Mouse (Mus musculus): ENCODE results near the gene Hhex.

Gene Hhex
- long read RNA-seq, experiment 1, transcript Hhex-201 (4 exons, 1,802 nt) = major isoform, 18 of 30 reads
- long read RNA-seq, experiment 1, partial matches to known transcripts = 7 of 30 reads
- long read RNA-seq, experiment 1, other reads (novel, unspliced or antisense) = 5 of 30 reads
- long read RNA-seq, experiment 2, transcript Hhex-201 (4 exons, 1,802 nt) = major isoform, 28 of 41 reads
- long read RNA-seq, experiment 2, partial matches to known transcripts = 7 of 41 reads
- long read RNA-seq, experiment 2, other reads (novel, unspliced or antisense) = 5 of 41 reads

GRCm38 (mm10) chr19:37434263-37434951, at the start of gene Hhex:
Gene Hhex (plus strand): TSS chr19:37434810.
- intact Hi-C loops (cut with DNase I) = loop anchor here (5.0 kb wide), 1 partner anchor 73 kb away; no protein-coding TSS in a partner anchor

- intact Hi-C loops (cut with DNase I) = no loop called here
Observed at GRCm38 (mm10) chr19:37386126-37386525, 48.5 kb upstream of the Hhex start.

DNA sequence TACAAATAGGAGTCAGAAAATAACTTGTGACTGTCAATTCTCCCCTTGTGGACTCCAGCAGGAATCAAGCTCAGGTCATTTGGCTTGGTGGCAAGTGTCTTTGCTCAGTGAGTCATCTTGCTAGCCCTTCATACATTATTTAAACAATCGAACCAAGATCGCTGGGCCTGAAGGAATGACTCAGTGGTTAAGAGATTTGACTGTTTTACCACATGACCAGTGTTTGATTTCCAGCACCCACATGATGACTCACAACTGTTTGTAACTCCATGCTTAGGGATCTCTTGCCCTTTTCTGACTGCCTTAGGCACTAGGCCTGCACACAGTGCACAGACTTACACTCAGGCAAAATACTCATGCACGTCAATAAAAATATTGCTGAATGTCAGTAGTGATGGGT, 42.7 kb upstream of the Hhex start:
- intact Hi-C loops (cut with DNase I) = no loop called here

DNA sequence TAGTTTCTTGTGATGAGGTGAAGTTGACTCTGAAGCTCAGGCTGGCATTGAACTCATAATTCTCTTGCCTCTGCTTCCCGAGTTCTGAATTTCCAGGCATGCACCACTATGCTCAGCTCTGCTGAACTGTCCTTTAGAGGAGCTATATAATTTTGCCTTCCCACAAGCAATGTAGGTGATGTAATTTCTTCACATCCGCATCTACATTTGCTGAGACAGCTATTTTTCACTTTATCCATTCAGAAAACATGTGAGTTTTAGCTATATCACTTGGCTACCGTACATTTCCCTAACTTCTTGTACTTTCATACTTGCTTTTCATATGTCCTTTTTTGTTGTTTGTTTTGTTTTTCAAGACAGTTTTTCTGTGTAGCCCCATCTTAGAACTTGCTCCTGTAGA, 38.3 kb upstream of the Hhex start:
- intact Hi-C loops (cut with DNase I) = no loop called here

- intact Hi-C loops (cut with DNase I) = no loop called here
Observed at GRCm38 (mm10) chr19:37400936-37401335, 33.7 kb upstream of the Hhex start.

DNA sequence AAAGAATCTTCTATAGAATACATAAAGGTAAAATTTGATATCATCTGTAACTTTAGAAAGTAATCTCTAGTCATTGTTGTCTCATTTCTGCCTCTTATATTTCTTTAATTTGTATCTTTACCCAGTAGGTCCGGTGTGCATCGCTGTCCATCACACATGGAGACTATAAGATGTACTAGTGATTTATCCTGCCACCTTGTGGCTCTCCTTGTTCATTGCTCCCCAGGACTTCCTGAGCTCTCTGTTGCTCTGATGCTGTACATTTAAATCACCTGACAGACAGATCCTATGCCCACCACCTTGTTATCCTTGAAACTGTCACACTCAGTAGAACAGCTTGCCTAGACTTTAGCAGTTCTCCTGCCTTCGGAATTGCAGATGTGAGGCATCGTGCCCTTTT, 16.3 kb upstream of the Hhex start:
- intact Hi-C loops (cut with DNase I) = no loop called here

GRCm38 (mm10) chr19:37419613-37420012, 15.0 kb upstream of the Hhex start:
- intact Hi-C loops (cut with DNase I) = no loop called here

- intact Hi-C loops (cut with DNase I) = no loop called here
Observed at GRCm38 (mm10) chr19:37428589-37428988, 6.0 kb upstream of the Hhex start.

DNA sequence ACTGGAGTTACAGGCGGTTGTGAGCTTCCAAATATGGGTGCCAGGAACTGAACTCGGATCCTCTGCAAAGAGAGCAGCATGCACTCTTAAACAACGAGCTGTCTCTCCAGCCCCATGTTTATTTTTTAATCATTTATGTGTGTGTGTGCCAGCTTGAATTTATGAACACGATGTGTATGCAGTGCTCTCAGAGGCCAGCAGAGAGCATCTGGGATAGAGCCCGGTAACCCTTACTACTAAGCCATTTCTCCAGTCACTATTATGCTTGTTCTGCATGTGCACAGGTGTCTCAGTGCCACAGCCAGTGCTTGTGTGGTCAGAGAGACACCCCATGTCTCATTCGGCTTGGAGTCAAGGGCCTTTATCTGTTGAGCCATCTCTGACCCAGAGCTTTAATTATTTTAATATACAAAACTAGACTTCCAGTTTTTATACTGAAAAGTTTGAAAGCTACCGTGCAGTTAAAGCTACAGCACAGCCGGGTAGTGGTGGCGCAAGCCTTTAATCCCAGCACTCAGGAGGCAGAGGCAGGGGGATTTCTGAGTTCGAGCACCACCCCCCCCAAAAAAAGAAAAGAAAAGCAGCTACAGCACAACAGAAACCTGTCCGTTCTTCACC, 3.4 kb upstream of the Hhex start:
- intact Hi-C loops (cut with DNase I) = loop anchor here (5.0 kb wide), 1 partner anchor 76 kb away; no protein-coding TSS in a partner anchor

- intact Hi-C loops (cut with DNase I) = loop anchor here (5.0 kb wide), 1 partner anchor 74 kb away; no protein-coding TSS in a partner anchor
Observed at GRCm38 (mm10) chr19:37432868-37433570, 1.6 kb upstream of the Hhex start.

- intact Hi-C loops (cut with DNase I) = loop anchor here (5.0 kb wide), 1 partner anchor 73 kb away; no protein-coding TSS in a partner anchor
Observed at GRCm38 (mm10) chr19:37433895-37434262, 731 bp upstream of the Hhex start.

DNA sequence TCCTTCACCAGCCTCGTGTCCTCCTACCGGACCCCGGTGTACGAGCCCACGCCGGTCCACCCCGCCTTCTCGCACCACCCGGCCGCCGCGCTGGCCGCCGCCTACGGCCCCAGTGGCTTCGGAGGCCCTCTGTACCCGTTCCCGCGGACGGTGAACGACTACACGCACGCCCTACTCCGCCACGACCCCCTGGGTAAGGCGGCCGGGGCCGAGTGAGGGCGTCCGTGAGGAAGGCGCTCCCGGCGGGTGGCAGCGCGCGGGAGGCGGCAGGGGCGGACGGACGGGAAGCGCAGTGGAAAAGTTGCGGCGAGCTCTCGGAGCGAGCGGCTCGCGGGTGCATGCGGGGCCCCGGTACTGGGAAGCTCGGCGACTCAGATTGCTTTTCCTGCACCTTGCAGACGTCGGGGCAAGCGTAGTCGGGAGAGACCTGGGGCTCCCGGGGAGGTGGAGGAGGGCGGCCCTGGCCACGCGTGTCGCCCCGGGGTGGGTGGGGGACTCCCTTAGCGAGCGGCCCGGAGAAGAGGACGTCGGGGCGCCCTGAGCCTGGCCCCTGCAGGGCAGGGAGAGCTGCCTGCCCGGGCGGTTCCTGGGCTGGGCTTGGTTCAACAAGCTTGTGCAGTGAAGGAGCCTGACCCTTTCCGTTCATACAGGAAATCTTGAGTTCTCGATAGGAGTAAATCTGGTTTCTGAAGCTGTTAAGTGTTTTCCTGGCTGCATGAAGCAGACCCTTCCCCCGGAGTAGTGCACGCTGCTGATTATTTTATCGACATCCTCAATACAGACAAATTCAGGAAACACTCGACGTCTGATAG, 637 bp downstream of the Hhex start:
- intact Hi-C loops (cut with DNase I) = no loop called here

- intact Hi-C loops (cut with DNase I) = no loop called here
Observed at GRCm38 (mm10) chr19:37435853-37436174, 1.2 kb downstream of the Hhex start.

GRCm38 (mm10) chr19:37436514-37437288, 2.1 kb downstream of the Hhex start:
- intact Hi-C loops (cut with DNase I) = no loop called here

GRCm38 (mm10) chr19:37437289-37437606, 2.6 kb downstream of the Hhex start:
- intact Hi-C loops (cut with DNase I) = no loop called here

DNA sequence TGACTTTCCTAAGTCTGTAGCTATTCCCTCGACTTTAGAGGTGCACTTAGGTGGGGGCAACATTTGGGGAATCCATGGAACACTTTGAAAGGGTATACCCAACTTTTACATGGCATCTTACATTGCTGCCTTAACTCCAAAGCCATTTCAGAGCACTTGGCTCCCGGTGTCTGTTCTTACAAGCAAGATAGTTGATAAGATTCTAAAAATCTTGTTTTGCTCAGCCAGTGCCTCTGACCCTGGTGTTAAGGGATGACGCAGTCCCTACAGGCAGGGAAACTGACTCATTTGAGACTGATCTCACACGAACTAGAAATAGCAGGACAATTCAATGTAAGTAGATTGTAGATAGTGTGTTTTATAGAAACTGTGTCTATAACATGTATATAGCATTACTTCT, 5.6 kb downstream of the Hhex start:
- intact Hi-C loops (cut with DNase I) = no loop called here

- intact Hi-C loops (cut with DNase I) = no loop called here
Observed at GRCm38 (mm10) chr19:37440708-37441475, 6.3 kb downstream of the Hhex start.

DNA sequence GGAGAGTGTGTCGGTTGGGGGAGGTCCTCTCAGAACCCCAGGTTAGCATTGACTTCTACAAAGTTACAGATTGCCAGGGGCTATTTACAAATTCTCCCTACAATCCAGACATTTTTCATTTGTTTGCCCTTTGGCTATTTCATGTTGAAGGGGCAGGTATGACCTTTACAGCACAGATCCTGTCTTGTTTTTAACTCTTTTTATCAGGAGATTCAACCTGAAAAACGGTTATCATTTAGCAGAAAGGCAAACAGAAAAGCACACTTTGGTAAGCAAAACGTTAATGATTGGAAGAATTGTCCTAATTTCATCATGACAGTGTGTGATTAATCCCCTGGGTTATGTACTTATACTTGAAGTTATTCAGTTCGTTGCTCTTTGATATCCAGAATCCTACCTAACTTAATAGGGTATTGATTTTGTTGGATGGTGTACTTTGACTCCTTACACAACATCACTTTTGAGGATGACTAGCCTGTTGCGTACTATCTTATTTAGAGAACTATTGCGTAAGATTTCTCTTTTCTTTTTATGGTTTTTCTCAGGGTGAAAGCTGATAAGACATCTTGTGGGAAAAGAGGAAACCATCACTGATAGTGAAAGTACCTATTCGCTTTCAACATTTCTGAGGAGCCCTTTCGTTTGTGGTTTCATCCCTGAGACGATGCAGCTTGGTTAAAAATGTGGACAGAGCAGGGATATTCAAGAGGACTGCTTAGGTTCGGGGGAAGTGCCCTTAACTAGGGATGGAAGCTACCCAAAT, 8.1 kb downstream of the Hhex start:
- intact Hi-C loops (cut with DNase I) = no loop called here

GRCm38 (mm10) chr19:37443631-37444140, 9.1 kb downstream of the Hhex start:
- intact Hi-C loops (cut with DNase I) = no loop called here

All from adrenal gland (tissue).